Mouse (Mus musculus): ENCODE data around the gene Wdr54. TPM values are rescaled to one million over a fixed set of nuclear protein-coding genes. Genes with fewer than 3 reads are reported as not detected.
A peak's percentile ranks its signal among the peaks of the same experiment; 100 is the strongest.
"Not testable (repeated sequence)": the region's sequence is repeated elsewhere in the genome, so short reads cannot be mapped to it uniquely, and the experiment has no call there.

The Wdr54 gene
- polyA plus RNA-seq, 1 experiment = 7.3 TPM

GRCm38 (mm10) chr6:83162701-83163100 lies 6.5 kb upstream of the Wdr54 start:
- TF ChIP-seq EP300 (IDR thresholded peaks at IDR 0.05; ENCODE audit: insufficient read depth, low read depth, low read length) (no peak), POLR2A (IDR thresholded peaks at IDR 0.05; ENCODE audit: insufficient read depth, low read length) (no peak), CTCF (IDR thresholded peaks at IDR 0.05; ENCODE audit: low read depth, low read length) (peak; percentile 53)
- H3K27ac ChIP-seq (ENCODE audit: insufficient read depth, low read length) = no peak overlapping the region

GRCm38 (mm10) chr6:83161921-83162641 lies 5.9 kb upstream of the Wdr54 start:
- Histone ChIP-seq H3K36me3 (ENCODE audit: control insufficient read depth, insufficient read depth, low read length, poor library complexity, severe bottlenecking) (no peaks in the 10 kb centered on the region), H3K27me3 (ENCODE audit: control insufficient read depth, insufficient read depth, low read length, poor library complexity, severe bottlenecking) (no peaks in the 10 kb centered on the region), H3K27ac (ENCODE audit: insufficient read depth, low read length) (no peak overlapping the region), H3K9ac (ENCODE audit: low read depth, poor library complexity, severe bottlenecking) (peak overlapping the region; percentile 56), H3K9me3 (replicated peaks; ENCODE audit: control insufficient read depth, insufficient read depth, low read length, poor library complexity, severe bottlenecking) (no peaks in the 10 kb centered on the region), H3K4me3 (ENCODE audit: low read depth, low read length) (peak overlapping the region; percentile 64), H3K4me1 (ENCODE audit: control insufficient read depth, insufficient read depth, low read length) (no peaks in the 10 kb centered on the region)
- TF ChIP-seq POLR2A (IDR thresholded peaks at IDR 0.05; ENCODE audit: insufficient read depth, low read length) = no peak
- no peak for TF ChIP-seq CTCF (IDR thresholded peaks at IDR 0.05; ENCODE audit: low read depth, low read length)
- TF ChIP-seq EP300 (IDR thresholded peaks at IDR 0.05; ENCODE audit: insufficient read depth, low read depth, low read length) = no peak

More at GRCm38 (mm10) chr6:83162701-83163100, 6.5 kb upstream of the Wdr54 start:
- Histone ChIP-seq H3K36me3 (ENCODE audit: control insufficient read depth, insufficient read depth, low read length, poor library complexity, severe bottlenecking) (no peaks in the 10 kb centered on the region), H3K9ac (ENCODE audit: low read depth, poor library complexity, severe bottlenecking) (peak overlapping the region; percentile 56; the same call in 1 of the 2 replicates), H3K4me3 (ENCODE audit: low read depth, low read length) (peak overlapping the region; percentile 64), H3K27me3 (ENCODE audit: control insufficient read depth, insufficient read depth, low read length, poor library complexity, severe bottlenecking) (no peaks in the 10 kb centered on the region), H3K4me1 (ENCODE audit: control insufficient read depth, insufficient read depth, low read length) (no peaks in the 10 kb centered on the region), H3K9me3 (replicated peaks; ENCODE audit: control insufficient read depth, insufficient read depth, low read length, poor library complexity, severe bottlenecking) (no peaks in the 10 kb centered on the region)

- Histone ChIP-seq H3K4me1 (ENCODE audit: control insufficient read depth, insufficient read depth, low read length) (no peaks in the 10 kb centered on the region), H3K27me3 (ENCODE audit: control insufficient read depth, insufficient read depth, low read length, poor library complexity, severe bottlenecking) (no peaks in the 10 kb centered on the region), H3K9ac (ENCODE audit: low read depth, poor library complexity, severe bottlenecking) (peak overlapping the region; percentile 56), H3K27ac (ENCODE audit: insufficient read depth, low read length) (no peak overlapping the region), H3K9me3 (replicated peaks; ENCODE audit: control insufficient read depth, insufficient read depth, low read length, poor library complexity, severe bottlenecking) (no peaks in the 10 kb centered on the region), H3K36me3 (ENCODE audit: control insufficient read depth, insufficient read depth, low read length, poor library complexity, severe bottlenecking) (no peaks in the 10 kb centered on the region), H3K4me3 (ENCODE audit: low read depth, low read length) (peak overlapping the region; percentile 64)
- TF ChIP-seq POLR2A (IDR thresholded peaks at IDR 0.05; ENCODE audit: insufficient read depth, low read length) = no peak
- TF ChIP-seq CTCF (IDR thresholded peaks at IDR 0.05; ENCODE audit: low read depth, low read length) = no peak
- no peak for TF ChIP-seq EP300 (IDR thresholded peaks at IDR 0.05; ENCODE audit: insufficient read depth, low read depth, low read length)
Measured at GRCm38 (mm10) chr6:83161442-83161841, 5.2 kb upstream of the Wdr54 start.

- H3K27ac ChIP-seq (ENCODE audit: insufficient read depth, low read length); H3K36me3 ChIP-seq (ENCODE audit: control insufficient read depth, insufficient read depth, low read length, poor library complexity, severe bottlenecking); H3K4me3 ChIP-seq (ENCODE audit: low read depth, low read length); H3K27me3 ChIP-seq (ENCODE audit: control insufficient read depth, insufficient read depth, low read length, poor library complexity, severe bottlenecking); H3K9me3 ChIP-seq (replicated peaks; ENCODE audit: control insufficient read depth, insufficient read depth, low read length, poor library complexity, severe bottlenecking); H3K9ac ChIP-seq (ENCODE audit: low read depth, poor library complexity, severe bottlenecking); H3K4me1 ChIP-seq (ENCODE audit: control insufficient read depth, insufficient read depth, low read length): not testable (repeated sequence)
Measured at GRCm38 (mm10) chr6:83159456-83159855, 3.3 kb upstream of the Wdr54 start.

GRCm38 (mm10) chr6:83155552-83156238 lies 502 bp downstream of the Wdr54 start:
- H3K4me3 ChIP-seq (ENCODE audit: low read depth, low read length) = peak overlapping the region; percentile 82
- H3K9ac ChIP-seq (ENCODE audit: low read depth, poor library complexity, severe bottlenecking) = peak overlapping the region; percentile 25; the same call in 1 of the 2 replicates
- no peaks in the 10 kb centered on the region for H3K27me3 ChIP-seq (ENCODE audit: control insufficient read depth, insufficient read depth, low read length, poor library complexity, severe bottlenecking)
- no peaks in the 10 kb centered on the region for H3K36me3 ChIP-seq (ENCODE audit: control insufficient read depth, insufficient read depth, low read length, poor library complexity, severe bottlenecking)
- TF ChIP-seq EP300 (IDR thresholded peaks at IDR 0.05; ENCODE audit: insufficient read depth, low read depth, low read length) (no peak), POLR2A (IDR thresholded peaks at IDR 0.05; ENCODE audit: insufficient read depth, low read length) (no peak), CTCF (IDR thresholded peaks at IDR 0.05; ENCODE audit: low read depth, low read length) (no peak)
- no peaks in the 10 kb centered on the region for H3K4me1 ChIP-seq (ENCODE audit: control insufficient read depth, insufficient read depth, low read length)
- no peaks in the 10 kb centered on the region for H3K9me3 ChIP-seq (replicated peaks; ENCODE audit: control insufficient read depth, insufficient read depth, low read length, poor library complexity, severe bottlenecking)
- H3K27ac ChIP-seq (ENCODE audit: insufficient read depth, low read length) = no peak overlapping the region

- TF ChIP-seq CTCF (IDR thresholded peaks at IDR 0.05; ENCODE audit: low read depth, low read length) = no peak
- TF ChIP-seq POLR2A (IDR thresholded peaks at IDR 0.05; ENCODE audit: insufficient read depth, low read length) = no peak
- no peak for TF ChIP-seq EP300 (IDR thresholded peaks at IDR 0.05; ENCODE audit: insufficient read depth, low read depth, low read length)
- no peaks in the 10 kb centered on the region for H3K36me3 ChIP-seq (ENCODE audit: control insufficient read depth, insufficient read depth, low read length, poor library complexity, severe bottlenecking)
Measured at GRCm38 (mm10) chr6:83153485-83153884, 2.7 kb downstream of the Wdr54 start.

More at GRCm38 (mm10) chr6:83153485-83153884, 2.7 kb downstream of the Wdr54 start:
- Histone ChIP-seq H3K9ac (ENCODE audit: low read depth, poor library complexity, severe bottlenecking) (no peak overlapping the region), H3K4me3 (ENCODE audit: low read depth, low read length) (no peak overlapping the region), H3K27ac (ENCODE audit: insufficient read depth, low read length) (no peak overlapping the region), H3K27me3 (ENCODE audit: control insufficient read depth, insufficient read depth, low read length, poor library complexity, severe bottlenecking) (no peaks in the 10 kb centered on the region), H3K9me3 (replicated peaks; ENCODE audit: control insufficient read depth, insufficient read depth, low read length, poor library complexity, severe bottlenecking) (no peaks in the 10 kb centered on the region), H3K4me1 (ENCODE audit: control insufficient read depth, insufficient read depth, low read length) (no peaks in the 10 kb centered on the region)

Measured in ES-Bruce4 (cell line).